Mouse (Mus musculus) kidney, adult 11 months (tissue): ENCODE data around the gene I0C0044D17Rik.
"Not testable (repeated sequence)": the region's sequence is repeated elsewhere in the genome, so short reads cannot be mapped to it uniquely, and the experiment has no call there.

Experiments
- DNase-seq: peaks from one replicate; pipeline ENCODE4 v3.0.0; 2022

I0C0044D17Rik gene

DNA sequence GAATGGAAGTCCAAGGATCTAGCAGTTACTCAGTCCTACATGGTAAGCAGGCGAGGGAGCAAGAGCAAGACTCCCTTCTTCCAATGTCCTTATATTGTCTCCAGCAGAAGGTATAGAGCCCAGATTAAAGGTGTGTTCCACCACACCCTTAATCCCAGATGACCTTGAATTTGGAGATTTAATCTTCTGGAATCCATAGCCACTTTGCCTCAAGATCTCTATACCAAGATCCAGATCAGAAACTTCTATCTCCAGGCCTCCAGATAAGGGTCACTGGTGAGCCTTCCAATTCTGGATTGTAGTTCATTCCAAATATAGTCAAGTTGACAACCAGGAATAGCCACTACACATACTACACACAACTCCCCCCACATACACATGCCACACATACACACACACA is at the start of gene I0C0044D17Rik:
TSS of gene I0C0044D17Rik (minus strand) at position 101 of the 400 bp plus-strand sequence.
- not testable (repeated sequence) for DNase-seq

DNA sequence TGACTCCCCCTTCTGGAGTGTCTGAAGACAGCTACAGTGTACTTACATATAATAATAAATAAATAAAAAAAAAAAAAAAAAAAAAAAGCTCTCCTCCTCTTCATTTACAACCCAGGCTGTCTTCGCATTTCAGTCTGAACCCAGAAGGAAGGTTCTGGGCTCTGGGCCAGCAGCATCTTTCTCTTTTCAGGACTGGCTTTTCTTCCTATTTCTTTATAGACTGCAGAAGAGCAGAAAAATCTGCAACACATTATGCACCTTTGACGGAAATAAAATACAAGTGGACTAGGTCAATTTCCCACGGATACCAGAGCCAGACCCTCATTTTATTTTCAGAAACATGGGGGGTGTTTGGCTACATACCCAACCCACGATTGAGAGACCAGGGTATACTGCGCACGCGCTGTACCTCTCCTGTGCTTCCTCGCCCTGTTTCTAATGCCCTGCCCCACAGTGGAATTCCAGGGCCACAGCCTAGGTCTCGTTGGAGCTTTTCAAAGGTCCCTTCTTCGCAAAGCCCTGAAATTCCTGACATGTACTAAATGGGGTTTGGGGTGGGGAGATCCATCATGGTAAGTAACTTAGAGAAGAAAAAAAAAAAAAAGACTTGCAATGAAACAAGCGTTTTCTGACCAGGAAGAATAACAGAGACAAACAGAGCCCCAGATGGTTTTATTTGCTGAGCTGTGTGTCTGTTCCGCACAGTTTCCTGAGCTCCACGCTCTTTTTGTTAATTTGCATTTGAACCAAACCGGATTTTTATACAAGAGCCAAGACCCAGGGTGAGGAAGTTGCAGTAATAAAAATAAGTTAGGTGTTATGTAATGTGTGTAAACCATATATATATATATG is 42.0 kb upstream of the I0C0044D17Rik start:
- DNase-seq, result no peak

DNA sequence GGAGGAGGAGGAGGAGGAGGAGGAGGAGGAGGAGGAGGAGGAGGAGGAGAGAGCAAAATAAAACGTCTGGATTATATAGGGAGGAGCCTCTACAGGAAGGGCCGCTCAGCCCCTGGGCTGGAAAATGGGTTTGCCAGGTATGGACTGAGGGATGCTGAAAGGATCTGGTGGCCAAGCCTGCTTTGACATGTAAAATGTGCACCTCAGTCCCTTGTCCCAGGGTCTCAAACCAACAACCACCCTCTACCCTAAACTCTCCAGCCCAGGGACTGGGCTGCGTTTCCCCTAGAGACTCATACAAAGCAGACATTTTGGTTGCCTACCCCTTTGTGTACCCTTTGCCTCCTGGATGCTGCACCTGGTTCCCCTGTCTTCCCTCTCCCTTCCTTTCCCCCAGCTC is 40.9 kb upstream of the I0C0044D17Rik start:
- DNase-seq, result no peak

GRCm38 (mm10) chr4:98864094-98864493 is 40.5 kb upstream of the I0C0044D17Rik start:
- no peak for DNase-seq

GRCm38 (mm10) chr4:98863451-98863850 is 39.8 kb upstream of the I0C0044D17Rik start:
- no peak for DNase-seq

GRCm38 (mm10) chr4:98858151-98858855 is 34.7 kb upstream of the I0C0044D17Rik start:
- DNase-seq, result no peak

GRCm38 (mm10) chr4:98857037-98857648 is 33.5 kb upstream of the I0C0044D17Rik start:
- DNase-seq, result no peak

DNA sequence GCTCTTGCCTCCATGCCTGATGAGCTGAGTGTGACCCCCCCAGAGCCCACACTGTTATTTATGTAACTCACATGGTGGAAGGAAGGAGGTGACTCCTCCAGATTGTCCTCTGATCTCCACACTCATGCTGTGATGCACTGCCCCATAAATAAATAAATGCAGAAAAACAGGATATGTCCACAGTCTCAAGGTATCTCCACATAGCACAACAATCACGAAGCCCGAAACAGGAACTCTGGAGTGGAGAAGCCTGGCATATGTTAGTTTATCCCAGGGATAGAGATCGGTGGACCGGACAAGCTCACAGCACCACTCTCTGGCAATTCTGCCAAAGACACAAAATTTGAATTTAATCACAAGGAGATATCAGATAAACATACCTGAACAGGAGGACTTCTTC is 30.3 kb upstream of the I0C0044D17Rik start:
- no peak for DNase-seq

DNA sequence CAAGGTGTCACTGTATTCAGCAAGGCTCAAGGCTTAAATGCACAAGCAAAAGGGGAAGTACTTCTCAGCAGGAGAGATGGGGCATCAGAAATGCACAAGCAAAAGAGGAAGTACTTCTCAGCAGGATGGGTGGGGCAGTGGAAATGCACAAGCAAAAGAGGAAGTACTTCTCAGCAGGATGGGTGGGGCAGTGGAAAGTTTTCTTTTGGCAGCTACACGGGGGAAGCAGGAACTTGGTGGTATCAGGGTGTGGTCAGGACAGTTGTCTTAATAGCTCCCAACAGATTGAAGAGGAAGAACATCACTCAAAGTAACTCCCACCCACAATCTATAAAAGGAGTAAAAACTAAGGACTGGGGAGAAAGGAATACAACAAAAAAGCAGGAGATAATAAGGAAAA is 26.8 kb upstream of the I0C0044D17Rik start:
- DNase-seq, result not testable (repeated sequence)

DNA sequence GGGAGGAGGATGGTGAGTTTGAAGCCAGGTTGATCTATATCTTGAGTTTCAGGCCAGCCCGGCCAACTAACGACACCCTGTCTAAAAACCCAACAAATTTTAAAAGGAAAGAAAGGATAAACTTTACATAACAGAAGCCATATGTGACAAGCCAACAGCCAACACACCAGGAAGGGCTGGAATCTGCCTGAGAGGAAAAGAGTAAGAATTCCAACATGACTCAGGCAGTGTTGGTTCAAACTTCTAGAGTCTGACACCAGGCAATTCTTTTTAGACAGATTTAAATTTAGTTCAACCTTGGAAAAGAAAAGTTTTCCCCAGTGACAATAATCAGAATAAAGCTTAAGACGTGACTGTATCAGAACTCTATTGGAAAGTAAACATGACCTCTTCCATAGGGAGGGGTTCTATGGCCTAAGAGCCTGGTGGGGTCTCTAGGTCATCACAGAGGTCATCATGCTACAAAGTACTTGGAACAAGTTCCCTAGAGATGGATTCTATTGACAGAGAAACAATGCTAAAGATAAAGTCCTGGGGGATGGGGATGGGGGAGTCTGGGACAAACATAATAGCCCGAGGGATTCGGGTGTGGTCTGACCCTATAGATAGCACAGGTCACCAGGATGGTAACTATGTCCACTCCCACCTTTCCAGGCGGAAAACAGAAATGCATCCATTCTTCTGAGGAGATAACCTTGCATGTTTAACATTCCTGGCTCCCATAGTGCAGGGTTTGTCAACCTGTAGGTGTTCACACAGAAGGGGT is 23.7 kb upstream of the I0C0044D17Rik start:
- no peak for DNase-seq

DNA sequence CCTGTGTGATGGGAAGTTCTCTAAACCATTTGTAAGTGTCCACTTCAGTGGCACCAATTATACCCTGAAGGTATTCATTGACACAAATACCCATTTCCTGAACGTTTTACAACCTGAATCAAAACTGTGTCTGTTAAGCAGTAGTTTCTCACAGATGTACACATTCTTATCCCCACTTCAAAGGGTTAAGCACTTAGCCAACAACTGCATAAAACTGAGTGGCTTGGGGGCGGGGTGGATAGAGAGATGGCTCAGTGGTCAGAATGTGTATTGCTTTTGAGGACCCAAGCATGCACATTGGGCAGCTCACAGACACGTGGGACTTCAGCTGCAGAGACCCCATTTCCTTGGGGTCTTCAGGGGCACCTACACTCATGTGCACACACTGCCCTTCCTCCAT is 22.8 kb upstream of the I0C0044D17Rik start:
- no peak for DNase-seq

- peak; percentile 10 for DNase-seq
These were observed 22.1 kb upstream of the I0C0044D17Rik start for GRCm38 (mm10) chr4:98845687-98846125.

- DNase-seq, result no peak
These were observed 21.6 kb upstream of the I0C0044D17Rik start for GRCm38 (mm10) chr4:98845201-98845600.

- no peak for DNase-seq
These were observed 20.4 kb upstream of the I0C0044D17Rik start for GRCm38 (mm10) chr4:98843906-98844597.

DNA sequence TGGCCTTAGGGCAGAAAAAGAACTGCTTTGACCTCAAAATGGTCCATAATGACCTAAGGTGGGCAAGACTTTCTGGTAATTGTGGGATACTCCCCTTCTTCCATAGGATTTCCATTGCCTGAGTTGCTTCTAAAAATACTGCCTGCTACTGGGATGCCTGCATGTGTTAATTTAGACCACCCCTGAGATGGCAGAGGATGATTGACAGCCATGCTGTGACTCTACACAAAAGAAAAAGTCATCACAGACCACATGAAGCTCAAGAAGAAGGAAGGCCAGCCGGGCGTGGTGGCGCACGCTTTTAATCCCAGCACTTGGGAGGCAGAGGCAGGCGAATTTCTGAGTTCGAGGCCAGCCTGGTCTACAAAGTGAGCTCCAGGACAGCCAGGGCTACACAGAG is 17.6 kb upstream of the I0C0044D17Rik start:
- DNase-seq, result not testable (repeated sequence)

DNA sequence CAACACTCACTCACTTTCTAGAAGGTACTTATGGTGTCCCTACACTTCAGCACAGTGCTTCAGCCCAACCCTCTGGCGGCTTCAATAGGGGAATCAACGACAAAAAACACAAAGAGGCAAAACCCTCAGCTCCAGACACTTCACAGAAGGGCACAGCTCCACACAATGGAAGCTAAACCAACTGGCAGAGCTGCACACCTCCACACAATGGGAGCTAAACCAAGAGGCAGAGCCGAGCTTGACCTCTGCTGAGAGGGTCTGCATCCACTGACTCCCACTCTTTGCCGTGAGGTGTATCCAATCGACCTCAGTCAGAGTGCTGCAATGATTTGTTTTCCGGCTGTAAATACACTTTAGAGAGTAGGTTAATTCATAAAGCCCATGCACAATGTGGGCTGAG is 16.9 kb upstream of the I0C0044D17Rik start:
- DNase-seq, result no peak

GRCm38 (mm10) chr4:98838913-98839312 is 15.3 kb upstream of the I0C0044D17Rik start:
- no peak for DNase-seq

GRCm38 (mm10) chr4:98837715-98838505 is 14.3 kb upstream of the I0C0044D17Rik start:
- peak; percentile 17 for DNase-seq

GRCm38 (mm10) chr4:98836519-98836918 is 12.9 kb upstream of the I0C0044D17Rik start:
- no peak for DNase-seq

DNA sequence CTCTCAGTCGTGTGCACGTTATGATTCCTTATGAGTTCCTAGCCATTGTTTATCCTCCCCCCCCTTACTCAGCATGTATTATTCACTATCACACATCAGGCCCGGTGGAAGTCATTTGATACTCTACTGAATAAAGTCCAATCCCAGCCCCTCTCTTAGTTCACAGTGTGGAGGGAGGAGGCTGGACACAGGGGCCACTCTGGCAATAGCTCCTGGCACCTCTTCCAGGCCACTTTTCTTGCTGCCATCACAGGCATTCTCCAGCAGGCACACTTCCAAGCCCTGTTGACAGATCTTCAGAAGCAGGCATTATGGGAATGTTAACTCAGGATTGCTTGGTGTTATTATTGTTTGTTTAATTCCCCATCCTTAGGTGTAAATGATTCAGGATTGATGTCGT is 11.1 kb upstream of the I0C0044D17Rik start:
- no peak for DNase-seq

DNA sequence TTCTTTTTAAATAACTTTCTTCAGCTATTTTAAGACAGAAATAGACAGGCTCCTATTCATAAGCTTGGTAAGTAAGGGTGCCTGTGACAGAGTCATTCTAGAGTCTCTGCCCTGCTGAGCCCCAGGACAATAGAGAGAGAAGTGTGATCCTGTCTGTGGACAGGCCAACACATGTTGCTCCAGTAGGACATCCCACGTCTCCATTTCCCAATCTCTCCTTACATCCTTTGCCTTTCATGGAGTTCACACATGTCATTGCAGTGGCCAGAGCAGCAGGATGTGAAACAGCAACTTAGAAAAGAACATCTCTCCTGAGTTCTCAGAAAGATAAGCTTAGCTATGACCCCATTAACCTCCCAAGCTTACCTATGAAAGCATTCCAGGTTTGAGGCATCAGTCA is 8.1 kb upstream of the I0C0044D17Rik start:
- no peak for DNase-seq
